Mouse (Mus musculus): ENCODE results near the gene Shf.

DNA sequence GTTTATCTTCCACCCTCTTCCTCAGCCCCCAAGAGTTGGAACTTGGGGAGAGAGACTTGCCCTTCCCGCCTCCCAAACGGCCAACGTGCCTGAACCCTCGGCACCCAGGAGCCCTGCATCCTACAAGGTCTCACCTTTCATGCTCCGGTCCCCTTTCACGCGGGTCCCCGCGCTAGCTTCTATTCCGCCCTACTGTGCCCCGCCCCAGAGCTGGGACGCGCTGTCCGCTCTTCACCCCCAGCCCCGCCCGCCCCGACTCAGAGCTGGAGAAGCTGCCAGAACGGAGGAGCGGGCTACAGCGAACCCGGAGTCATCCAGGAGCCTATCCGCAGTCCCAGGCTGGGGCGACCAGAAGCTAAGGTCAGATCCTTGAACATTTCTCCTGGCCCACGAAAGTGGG is 55.4 kb downstream of the Shf start, which contains the start of gene Duoxa1:
- no peak for TF ChIP-seq POLR2A (IDR thresholded peaks at IDR 0.05; ENCODE audit: borderline replicate concordance, extremely low read depth, insufficient read depth, insufficient read length, poor library complexity, severe bottlenecking)
- TF ChIP-seq CTCF (IDR thresholded peaks at IDR 0.05; ENCODE audit: borderline replicate concordance, extremely low read depth, insufficient read depth, insufficient read length), result no peak
